Mouse (Mus musculus) thymus, adult 2 months (tissue): ENCODE results near the gene Pbx2. TPM values are rescaled to one million over a fixed set of nuclear protein-coding genes. Genes with fewer than 3 reads are reported as not detected.

Experiments
- DNase-seq: peaks from one replicate; pipeline ENCODE4 v3.0.0; 2021
- H3K27ac ChIP-seq: fragments of 200-500 bp; 2 replicates; pipeline ENCODE4 v1.5.1; 2012; ENCODE audit warnings: low read length, control low read depth; ENCODE audit not compliant: control insufficient read depth, insufficient read depth
- H3K27me3 ChIP-seq: fragments of 200-500 bp; 2 replicates; pipeline ENCODE4 v1.6.1; 2012; ENCODE audit warnings: mild to moderate bottlenecking, low read length, moderate library complexity, mixed read lengths; ENCODE audit not compliant: control insufficient read depth, insufficient read depth
- H3K36me3 ChIP-seq: fragments of 200-500 bp; 2 replicates; pipeline ENCODE4 v1.6.1; 2012; ENCODE audit warnings: mild to moderate bottlenecking, low read length, moderate library complexity; ENCODE audit not compliant: control insufficient read depth, insufficient read depth
- H3K4me1 ChIP-seq: fragments of 200-500 bp; replicated peaks from 2 replicates; pipeline ENCODE4 v1.6.1; 2012; ENCODE audit warnings: low read length; ENCODE audit not compliant: control insufficient read depth, insufficient read depth
- H3K4me3 ChIP-seq: fragments of 200-500 bp; 2 replicates; pipeline ENCODE4 v1.5.1; 2012; ENCODE audit warnings: mild to moderate bottlenecking, low read length, control low read depth, moderate library complexity; ENCODE audit not compliant: control insufficient read depth, insufficient read depth
- CTCF ChIP-seq: fragments of 200-500 bp; IDR thresholded peaks from 2 replicates; pipeline ENCODE4 v1.5.1; 2012; ENCODE audit warnings: mild to moderate bottlenecking, control low read depth, low read length, moderate library complexity, borderline replicate concordance; ENCODE audit not compliant: control insufficient read depth, poor library complexity, insufficient read depth; ENCODE audit errors: extremely low read depth
- POLR2A ChIP-seq: fragments of 200-500 bp; IDR thresholded peaks from 2 replicates; pipeline ENCODE4 v1.6.1; 2012; ENCODE audit warnings: mild to moderate bottlenecking, low read length, control low read depth, moderate library complexity; ENCODE audit not compliant: control insufficient read depth, poor library complexity, insufficient read depth; ENCODE audit errors: extremely low read depth
- WGBS: fragments of 180-500 bp; shearing (Covaris S2); methylation state at CpG from one replicate; pipeline ENCODE4 v1.1.7; 2018; 5-methylcytosine and 5-hydroxymethylcytosine counted together
- polyA plus RNA-seq: library from polyadenylated mRNA; depleted of rRNA; stranded (reverse); fragments of >200 nt; gene quantifications from 2 replicates; pipeline ENCODE4 v1.2.3, GENCODE M21; 2012

The Pbx2 gene
- polyA plus RNA-seq, 1 experiment = 144 TPM

GRCm38 (mm10) chr17:34555483-34555882 lies 35.6 kb upstream of the Pbx2 start:
- Histone ChIP-seq H3K4me3 (no peak overlapping the region), H3K27ac (no peak overlapping the region), H3K36me3 (no peaks in the 10 kb centered on the region), H3K4me1 (no peaks in the 10 kb centered on the region), H3K27me3 (no peaks in the 10 kb centered on the region)
- no peak for TF ChIP-seq POLR2A
- peak; percentile 61; the same call in 1 of the 2 replicates for TF ChIP-seq CTCF
- 15% methylated on average over 5 of the region's 5 CpGs for WGBS
- DNase-seq = peak; percentile 75

DNA sequence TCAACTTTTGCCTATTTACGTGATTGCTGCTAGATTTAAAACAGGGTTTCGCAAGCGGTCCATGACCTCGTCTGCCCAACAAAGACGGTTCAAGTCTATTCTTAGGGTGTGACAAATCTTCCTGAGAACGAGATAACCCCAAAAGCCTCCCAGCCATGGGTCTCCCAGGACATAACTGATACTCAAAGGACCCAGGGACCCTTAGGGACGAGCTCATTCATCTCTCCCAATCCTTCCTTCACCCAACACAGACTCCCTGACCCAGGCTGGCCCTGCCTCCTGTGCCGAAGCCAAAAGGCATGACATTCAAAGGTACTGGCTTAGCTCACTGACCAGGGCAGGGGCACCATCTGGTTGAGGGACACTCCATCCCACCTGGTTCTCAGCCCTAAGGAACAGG lies 34.7 kb upstream of the Pbx2 start:
- TF ChIP-seq CTCF = no peak
- TF ChIP-seq POLR2A = no peak
- 83% methylated on average over 8 of the region's 8 CpGs for WGBS
- H3K4me3 ChIP-seq = no peak overlapping the region
- no peaks in the 10 kb centered on the region for H3K36me3 ChIP-seq
- no peak for DNase-seq
- H3K27me3 ChIP-seq = no peaks in the 10 kb centered on the region
- peaks cover 3% of the 10 kb centered on the region for H3K4me1 ChIP-seq
- no peak overlapping the region for H3K27ac ChIP-seq

GRCm38 (mm10) chr17:34557411-34557810 lies 33.7 kb upstream of the Pbx2 start:
- no peak overlapping the region for H3K4me3 ChIP-seq
- H3K4me1 ChIP-seq = peaks cover 5% of the 10 kb centered on the region
- no peaks in the 10 kb centered on the region for H3K27me3 ChIP-seq
- TF ChIP-seq POLR2A (no peak), CTCF (no peak)
- H3K27ac ChIP-seq = no peak overlapping the region
- 95% methylated on average over 11 of the region's 11 CpGs for WGBS
- H3K36me3 ChIP-seq = no peaks in the 10 kb centered on the region
- DNase-seq = no peak

DNA sequence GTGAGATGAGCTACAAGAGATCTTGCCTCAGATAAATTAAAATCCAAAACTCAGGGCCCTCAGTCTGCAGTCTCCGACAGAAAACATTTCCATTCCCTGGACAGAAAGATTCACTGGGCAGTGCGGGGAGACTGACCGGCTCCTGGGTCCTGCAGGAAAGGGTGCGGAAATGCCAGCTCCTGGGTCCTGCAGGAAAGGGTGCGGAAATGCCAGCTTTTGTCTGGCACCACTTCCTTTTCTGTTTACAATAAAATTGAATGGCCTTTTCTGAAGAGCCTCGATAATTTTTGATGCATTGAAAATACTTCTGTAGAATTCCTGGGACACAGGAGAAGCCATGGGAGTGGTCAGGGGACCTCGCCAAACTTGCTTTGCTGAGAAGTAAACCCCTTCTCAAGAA lies 31.9 kb upstream of the Pbx2 start:
- H3K27me3 ChIP-seq = no peaks in the 10 kb centered on the region
- TF ChIP-seq CTCF = no peak
- no peak for TF ChIP-seq POLR2A
- no peak overlapping the region for H3K4me3 ChIP-seq
- H3K4me1 ChIP-seq = peaks cover 5% of the 10 kb centered on the region
- H3K36me3 ChIP-seq = no peaks in the 10 kb centered on the region
- WGBS = 90% methylated on average over 7 of the region's 7 CpGs
- H3K27ac ChIP-seq = no peak overlapping the region
- DNase-seq = no peak

DNA sequence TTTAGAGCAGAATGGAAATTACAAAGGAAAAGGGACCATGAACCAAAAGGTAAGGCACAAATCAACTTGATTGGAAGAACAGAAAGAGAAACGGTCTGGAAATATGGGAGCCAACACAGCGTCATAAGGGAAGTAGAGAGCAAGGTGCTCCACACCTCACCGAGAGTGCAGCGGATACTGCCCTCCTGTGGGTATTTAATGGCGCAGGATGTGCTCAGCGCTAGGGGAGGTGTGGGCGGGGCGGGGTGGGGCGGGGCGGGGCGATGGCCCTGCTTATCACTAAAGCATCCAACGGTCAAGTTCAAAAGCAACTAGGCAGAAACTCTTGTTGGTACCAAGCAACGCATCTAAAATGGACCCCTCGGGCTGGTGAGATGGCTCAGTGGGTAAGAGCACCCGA lies 31.2 kb upstream of the Pbx2 start:
- no peak overlapping the region for H3K27ac ChIP-seq
- no peaks in the 10 kb centered on the region for H3K27me3 ChIP-seq
- 58% methylated on average over 15 of the region's 15 CpGs for WGBS
- no peaks in the 10 kb centered on the region for H3K36me3 ChIP-seq
- H3K4me3 ChIP-seq = no peak overlapping the region
- DNase-seq = no peak
- TF ChIP-seq POLR2A = no peak
- no peak for TF ChIP-seq CTCF
- H3K4me1 ChIP-seq = peaks cover 5% of the 10 kb centered on the region

DNA sequence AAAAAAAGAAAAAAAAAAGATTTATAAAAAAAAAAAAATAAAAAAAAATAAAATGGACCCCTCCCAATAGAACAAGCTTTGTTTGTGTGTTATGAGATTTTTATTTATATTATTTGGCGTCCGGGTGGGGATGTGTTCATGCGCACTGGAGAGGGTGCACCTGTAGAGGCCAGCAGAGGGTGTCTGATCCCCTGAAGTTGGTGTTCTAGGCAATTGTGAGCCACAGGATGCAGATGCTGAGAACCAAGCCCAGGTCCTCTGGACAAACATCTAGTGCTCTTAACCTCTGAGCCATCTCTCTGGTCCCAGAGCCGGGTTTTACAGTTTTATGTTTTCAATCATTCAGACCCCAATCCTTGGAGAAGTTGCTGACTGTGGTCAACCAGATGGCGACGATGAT lies 30.6 kb upstream of the Pbx2 start:
- no peak for DNase-seq
- Histone ChIP-seq H3K36me3 (no peaks in the 10 kb centered on the region), H3K27me3 (no peaks in the 10 kb centered on the region), H3K27ac (no peak overlapping the region), H3K4me1 (peaks cover 5% of the 10 kb centered on the region), H3K4me3 (no peak overlapping the region)
- TF ChIP-seq POLR2A = no peak
- TF ChIP-seq CTCF = no peak
- WGBS = 91% methylated on average over 6 of the region's 6 CpGs

DNA sequence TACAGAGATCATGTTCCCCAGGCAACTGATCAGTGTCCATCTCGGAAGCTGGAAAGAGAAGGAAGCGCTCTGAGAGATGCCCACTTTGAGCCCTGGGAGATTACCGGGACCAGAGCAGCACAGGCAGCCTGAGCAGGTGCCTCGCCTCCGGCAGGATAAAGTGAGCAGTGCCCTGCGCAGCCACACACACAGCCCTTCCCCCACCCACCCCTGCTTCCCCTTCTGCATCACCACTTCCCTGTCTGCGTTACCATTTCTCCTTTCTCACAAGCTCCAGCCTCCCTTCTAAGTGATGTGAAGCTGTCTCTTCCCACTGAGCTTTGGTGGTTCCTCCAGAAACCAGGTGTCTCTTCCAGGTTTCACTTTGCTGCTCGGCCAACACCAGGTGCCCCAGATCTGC lies 29.9 kb upstream of the Pbx2 start:
- Histone ChIP-seq H3K27ac (no peak overlapping the region), H3K27me3 (no peaks in the 10 kb centered on the region), H3K4me3 (no peak overlapping the region), H3K36me3 (no peaks in the 10 kb centered on the region), H3K4me1 (peaks cover 5% of the 10 kb centered on the region)
- WGBS = 10% methylated on average over 8 of the region's 8 CpGs
- TF ChIP-seq POLR2A (no peak), CTCF (no peak)
- DNase-seq = no peak
